Mouse (Mus musculus) embryonic facial prominence, embryonic 11.5 days (tissue): ENCODE data around the gene Pramel1. TPM values are rescaled to one million over a fixed set of nuclear protein-coding genes. Genes with fewer than 3 reads are reported as not detected.
"Not testable (repeated sequence)": the region's sequence is repeated elsewhere in the genome, so short reads cannot be mapped to it uniquely, and the experiment has no call there.

ENCODE experiments used
- ATAC-seq: fragments of 200-750 bp; cut with Nextera tagmentation; replicated peaks from 2 replicates; pipeline ENCODE4 v1.8.0; 2017; ENCODE audit warnings: low read depth; ENCODE audit not compliant: insufficient number of reproducible peaks, low FRiP score, low TSS enrichment
- DNase-seq: peaks from one replicate; pipeline ENCODE4 v3.0.0-alpha.2; 2015; ENCODE audit warnings: low spot score
- H3K27ac ChIP-seq: fragments of 300-500 bp; sonication (generic); replicated peaks from 2 replicates; pipeline ENCODE4 v1.5.1; 2014; ENCODE audit warnings: mild to moderate bottlenecking, low read depth, low read length, control low read depth
- H3K27me3 ChIP-seq: fragments of 300-500 bp; sonication (generic); 2 replicates; pipeline ENCODE4 v1.6.1; 2014; ENCODE audit warnings: mild to moderate bottlenecking, low read length, moderate library complexity, mixed read lengths; ENCODE audit not compliant: control insufficient read depth, insufficient read depth
- H3K36me3 ChIP-seq: fragments of 300-500 bp; sonication (generic); replicated peaks from 2 replicates; pipeline ENCODE4 v1.6.1; 2014; ENCODE audit warnings: low read depth, mild to moderate bottlenecking, low read length, moderate library complexity, mixed read lengths; ENCODE audit not compliant: control insufficient read depth, insufficient read depth
- H3K4me1 ChIP-seq: fragments of 300-500 bp; sonication (generic); 2 replicates; pipeline ENCODE4 v1.6.1; 2014; ENCODE audit warnings: low read length, mixed read lengths; ENCODE audit not compliant: control insufficient read depth, insufficient read depth
- H3K4me2 ChIP-seq: fragments of 300-500 bp; sonication (generic); 2 replicates; pipeline ENCODE4 v1.6.1; 2014; ENCODE audit warnings: low read depth, mild to moderate bottlenecking, control low read depth, low read length, moderate library complexity
- H3K4me3 ChIP-seq: fragments of 300-500 bp; sonication (generic); 2 replicates; pipeline ENCODE4 v1.5.1; 2014; ENCODE audit warnings: low read depth, low read length, control low read depth
- H3K9ac ChIP-seq: fragments of 300-500 bp; sonication (generic); replicated peaks from 2 replicates; pipeline ENCODE4 v1.6.1; 2014; ENCODE audit warnings: mild to moderate bottlenecking, control low read depth, low read length
- H3K9me3 ChIP-seq: fragments of 300-500 bp; sonication (generic); replicated peaks from 2 replicates; pipeline ENCODE4 v1.6.1; 2016; ENCODE audit warnings: mild to moderate bottlenecking, low read length, inconsistent platforms, mixed read lengths; ENCODE audit not compliant: control insufficient read depth
- WGBS: fragments of 180-500 bp; shearing (Covaris S2); extraction: QIAGEN DNeasy Blood & Tissue Kit; methylation state at CpG from one replicate; pipeline ENCODE4 v1.1.7; 2014; 5-methylcytosine and 5-hydroxymethylcytosine counted together
- polyA plus RNA-seq: library from polyadenylated mRNA; unstranded; fragments of >200 nt; fragmentation: Nextera tagmentation; extraction: Ambion mirVana; gene quantifications from 2 replicates; pipeline ENCODE4 v1.2.1, GENCODE M21; 2014

Gene Pramel1
- not detected in 2 replicates for polyA plus RNA-seq

DNA sequence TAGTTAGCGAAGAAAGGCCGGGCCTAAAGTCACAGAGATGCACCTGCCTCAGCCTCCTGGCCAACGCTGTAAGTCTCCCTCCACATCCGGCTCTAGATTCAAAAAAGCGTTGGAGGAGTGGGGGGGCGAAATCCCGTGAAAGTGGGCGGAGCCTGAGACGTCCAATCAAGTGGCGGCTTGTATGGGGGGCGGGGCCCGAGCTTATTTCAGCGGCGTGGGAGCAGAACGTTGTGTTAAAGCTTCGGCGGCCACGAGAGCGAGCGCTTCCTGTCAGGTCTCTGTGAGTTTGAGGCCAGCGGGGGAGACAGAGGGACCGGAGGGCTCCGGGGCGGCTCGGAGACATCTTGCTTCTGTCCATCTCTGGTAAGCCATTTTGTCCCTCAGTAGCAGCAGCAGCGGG is at the start of gene Pramel1:
TSS of gene Pramel1 (plus strand) at position 248 of the 400 bp plus-strand sequence.
- H3K9ac ChIP-seq: no peak within 1 kb of the TSS
- no peaks in the 10 kb centered on the region for H3K36me3 ChIP-seq
- ATAC-seq (no peak), DNase-seq (no peak)
- H3K27ac ChIP-seq: no peak within 1 kb of the TSS
- H3K9me3 ChIP-seq: no peaks in the 10 kb centered on the region
- 79% methylated on average over 26 of the region's 26 CpGs for WGBS
- no peak within 1 kb of the TSS for H3K4me3 ChIP-seq
- no peak within 1 kb of the TSS for H3K4me2 ChIP-seq
- no peaks in the 10 kb centered on the region for H3K27me3 ChIP-seq
- H3K4me1 ChIP-seq: no peaks in the 10 kb centered on the region

DNA sequence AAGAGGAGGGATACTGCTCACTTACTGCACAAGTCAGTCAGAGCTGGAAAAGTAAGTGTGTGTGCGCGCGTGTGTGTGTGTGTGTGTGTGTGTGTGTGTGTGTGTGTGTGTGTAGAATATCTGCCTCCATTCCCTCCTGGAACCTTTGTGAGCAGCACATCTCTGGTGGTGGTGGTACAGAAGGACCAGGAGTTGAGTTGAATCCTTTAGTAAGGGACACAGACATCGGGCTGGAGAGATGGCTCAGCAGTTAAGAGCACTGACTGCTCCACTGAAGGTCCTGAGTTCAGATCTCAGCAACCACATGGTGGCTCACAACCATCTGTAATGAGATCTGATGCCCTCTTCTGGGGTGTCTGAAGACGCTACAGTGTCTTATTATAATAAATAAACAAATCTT is 48.7 kb upstream of the Pramel1 start:
- not testable (repeated sequence) for DNase-seq, ATAC-seq, H3K27ac ChIP-seq, H3K9ac ChIP-seq, H3K4me3 ChIP-seq, H3K4me1 ChIP-seq, H3K4me2 ChIP-seq, H3K36me3 ChIP-seq, H3K9me3 ChIP-seq
- WGBS: 88% methylated on average over 5 of the region's 5 CpGs
- H3K27me3 ChIP-seq: peaks cover 25% of the 10 kb centered on the region

DNA sequence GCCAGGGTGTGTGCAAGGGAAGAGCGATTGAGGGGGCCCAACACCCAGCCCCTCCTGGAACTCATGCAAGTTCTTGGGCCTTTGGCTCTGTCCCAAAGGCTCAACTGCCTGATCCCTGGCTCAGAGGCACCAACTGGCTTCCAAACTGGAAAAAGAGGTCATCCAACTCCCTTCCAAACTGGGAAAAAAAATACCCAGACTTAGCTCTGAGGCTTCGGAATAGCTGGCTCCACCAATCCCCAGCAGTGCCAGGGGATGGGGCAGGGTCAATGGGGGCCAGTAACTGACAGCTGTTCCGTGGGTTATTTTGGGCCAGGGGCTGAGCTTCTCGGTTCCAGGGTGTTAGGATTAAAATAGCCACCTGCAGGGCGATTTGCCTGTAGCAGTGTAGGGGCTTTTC is 45.5 kb upstream of the Pramel1 start:
- H3K4me2 ChIP-seq: no peak overlapping the region
- no peak overlapping the region for H3K4me3 ChIP-seq
- H3K27ac ChIP-seq: no peak overlapping the region
- 24% methylated on average over 5 of the region's 5 CpGs for WGBS
- H3K36me3 ChIP-seq: no peaks in the 10 kb centered on the region
- H3K4me1 ChIP-seq: peaks cover 2% of the 10 kb centered on the region; the same call in 1 of the 2 replicates
- ATAC-seq (no peak), DNase-seq (no peak)
- H3K27me3 ChIP-seq: peaks cover 39% of the 10 kb centered on the region
- H3K9ac ChIP-seq: no peak overlapping the region
- no peaks in the 10 kb centered on the region for H3K9me3 ChIP-seq

DNA sequence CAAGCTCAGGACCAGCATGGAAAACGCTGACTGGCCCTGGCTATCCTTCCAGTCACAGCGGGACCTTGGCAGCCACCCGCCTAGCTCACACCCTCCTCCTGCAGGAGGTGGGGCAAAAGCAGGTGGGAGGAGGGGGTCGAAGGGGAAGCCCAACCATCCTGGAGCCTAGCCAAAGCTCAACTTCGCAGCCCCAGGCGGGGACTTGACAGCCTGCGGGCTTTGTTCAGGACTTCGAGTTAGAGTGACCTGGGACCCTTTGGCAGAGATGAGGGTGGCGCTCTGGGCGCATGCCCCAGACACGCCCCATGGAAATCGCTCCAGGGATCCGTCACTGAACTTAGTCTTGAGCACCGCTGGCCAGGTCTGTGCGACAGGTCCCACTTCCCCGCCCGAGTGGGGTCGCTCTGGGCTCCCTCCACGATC is 44.7 kb upstream of the Pramel1 start, which contains the start of gene Lrrc38:
TSS of gene Lrrc38 (plus strand) at position 274 of the 423 bp plus-strand sequence.
- Histone ChIP-seq H3K36me3 (no peaks in the 10 kb centered on the region), H3K27me3 (peaks cover 39% of the 10 kb centered on the region), H3K27ac (no peak within 1 kb of the TSS), H3K4me1 (peaks cover 2% of the 10 kb centered on the region; the same call in 1 of the 2 replicates), H3K9ac (peak within 1 kb of the TSS; percentile 53), H3K4me2 (peak within 1 kb of the TSS; percentile 98), H3K4me3 (peak within 1 kb of the TSS; percentile 50), H3K9me3 (no peaks in the 10 kb centered on the region)
- ATAC-seq: 0 out of 2 replicates have a peak, but pooled peaks have one; percentile 25
- under 1% methylated on average over 19 of the region's 19 CpGs for WGBS
- DNase-seq: peak; percentile 35

DNA sequence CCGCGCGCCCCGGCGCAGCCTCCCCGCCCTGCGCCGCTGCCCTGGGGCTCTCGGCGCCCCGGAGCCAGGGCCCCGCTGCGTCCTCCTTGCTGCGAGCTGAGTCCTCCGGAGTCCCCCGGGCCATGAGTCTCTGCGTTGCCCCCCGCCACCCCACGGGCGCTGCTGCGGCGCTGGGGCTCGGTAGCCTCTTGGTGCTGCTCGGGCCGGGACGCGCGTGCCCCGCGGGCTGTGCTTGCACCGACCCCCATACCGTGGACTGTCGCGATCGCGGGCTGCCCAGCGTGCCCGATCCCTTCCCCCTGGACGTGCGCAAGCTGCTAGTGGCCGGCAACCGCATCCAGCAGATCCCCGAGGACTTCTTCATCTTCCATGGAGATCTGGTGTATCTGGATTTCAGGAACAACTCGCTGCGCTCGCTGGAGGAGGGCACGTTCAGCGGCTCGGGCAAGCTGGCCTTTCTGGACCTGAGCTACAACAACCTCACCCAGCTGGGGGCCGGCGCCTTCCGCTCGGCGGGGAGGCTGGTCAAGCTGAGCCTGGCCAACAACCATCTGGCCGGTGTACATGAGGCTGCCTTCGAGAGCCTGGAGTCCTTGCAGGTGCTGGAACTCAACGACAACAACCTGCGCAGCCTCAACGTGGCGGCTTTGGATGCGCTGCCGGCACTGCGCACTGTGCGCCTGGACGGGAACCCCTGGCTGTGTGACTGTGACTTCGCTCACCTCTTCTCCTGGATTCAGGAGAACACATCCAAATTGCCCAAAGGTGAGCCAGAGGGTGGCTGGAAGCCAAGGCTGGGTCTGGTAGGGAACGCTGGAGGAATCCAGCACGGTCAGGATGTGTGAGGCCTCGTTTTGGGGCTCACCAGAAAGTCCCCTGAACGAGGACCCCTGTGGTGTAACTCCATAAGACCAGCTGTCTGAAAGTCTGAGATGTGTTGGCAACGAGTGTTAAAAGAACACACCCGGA is 43.9 kb upstream of the Pramel1 start:
- Histone ChIP-seq H3K9me3 (no peaks in the 10 kb centered on the region), H3K27me3 (peaks cover 39% of the 10 kb centered on the region), H3K4me3 (peak overlapping the region; percentile 50), H3K9ac (peak overlapping the region; percentile 53), H3K4me1 (peaks cover 2% of the 10 kb centered on the region; the same call in 1 of the 2 replicates), H3K36me3 (no peaks in the 10 kb centered on the region), H3K4me2 (peak overlapping the region; percentile 98), H3K27ac (no peak overlapping the region)
- ATAC-seq (no peak), DNase-seq (peak; percentile 15)
- 4% methylated on average over 72 of the region's 72 CpGs for WGBS

DNA sequence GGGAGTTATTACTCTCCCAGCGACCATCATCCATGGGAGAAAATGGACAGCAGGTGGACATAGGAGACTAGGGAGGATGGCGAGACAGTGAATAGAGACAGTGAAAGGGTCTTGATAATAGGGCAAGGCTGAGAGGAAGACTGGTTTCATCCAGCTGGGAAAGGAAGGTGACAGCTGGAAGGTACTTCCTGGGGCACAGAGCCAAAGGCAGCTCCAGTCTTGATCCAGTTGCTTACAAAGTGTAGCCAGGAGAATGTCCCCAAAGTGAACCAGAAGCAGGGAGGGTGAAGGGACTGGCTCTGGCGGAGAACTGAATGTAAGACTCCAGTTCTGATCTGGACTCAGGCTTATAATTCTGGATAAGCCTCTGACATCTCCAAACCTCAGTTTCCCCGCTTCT is 41.9 kb upstream of the Pramel1 start:
- H3K36me3 ChIP-seq: no peaks in the 10 kb centered on the region
- peaks cover 39% of the 10 kb centered on the region for H3K27me3 ChIP-seq
- H3K4me3 ChIP-seq: no peak overlapping the region
- no peaks in the 10 kb centered on the region for H3K9me3 ChIP-seq
- no peak overlapping the region for H3K27ac ChIP-seq
- no peak overlapping the region for H3K9ac ChIP-seq
- no peak overlapping the region for H3K4me2 ChIP-seq
- peaks cover 2% of the 10 kb centered on the region; the same call in 1 of the 2 replicates for H3K4me1 ChIP-seq
- ATAC-seq: no peak
- DNase-seq: no peak
- 72% methylated on average over 4 of the region's 4 CpGs for WGBS

DNA sequence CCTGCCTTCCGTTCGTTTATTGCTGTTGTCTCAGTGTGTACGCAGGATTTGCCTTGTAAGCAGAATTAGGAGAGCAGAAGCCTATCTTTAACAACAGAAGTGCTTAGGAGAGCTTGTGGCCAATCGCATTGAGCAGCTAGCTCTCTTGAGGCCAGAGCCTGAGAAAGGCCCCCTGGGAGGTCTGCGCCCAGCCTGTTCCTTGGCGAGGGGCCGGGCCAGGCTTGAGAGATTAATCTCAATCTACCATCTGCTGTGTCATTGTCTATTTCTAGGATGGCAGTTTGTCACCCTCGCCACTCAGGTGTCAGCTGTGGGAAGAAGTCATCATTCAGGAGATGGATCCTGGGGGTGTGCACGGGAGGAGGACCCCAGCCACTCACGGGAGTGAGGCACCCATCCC is 32.7 kb upstream of the Pramel1 start:
- Histone ChIP-seq H3K36me3 (no peaks in the 10 kb centered on the region), H3K9ac (no peak overlapping the region), H3K4me2 (no peak overlapping the region), H3K27ac (no peak overlapping the region), H3K4me1 (no peaks in the 10 kb centered on the region), H3K4me3 (no peak overlapping the region), H3K27me3 (no peaks in the 10 kb centered on the region), H3K9me3 (no peaks in the 10 kb centered on the region)
- no peak for ATAC-seq
- no peak for DNase-seq
- 82% methylated on average over 10 of the region's 10 CpGs for WGBS
